Mouse (Mus musculus): ENCODE data around the gene Pih1d1. TPM values are rescaled to one million over a fixed set of nuclear protein-coding genes. Genes with fewer than 3 reads are reported as not detected.
A peak's percentile ranks its signal among the peaks of the same experiment; 100 is the strongest.

Pih1d1 gene
- total RNA-seq, 2 experiments from 2014 or later = 43.2 to 44.5 TPM

DNA sequence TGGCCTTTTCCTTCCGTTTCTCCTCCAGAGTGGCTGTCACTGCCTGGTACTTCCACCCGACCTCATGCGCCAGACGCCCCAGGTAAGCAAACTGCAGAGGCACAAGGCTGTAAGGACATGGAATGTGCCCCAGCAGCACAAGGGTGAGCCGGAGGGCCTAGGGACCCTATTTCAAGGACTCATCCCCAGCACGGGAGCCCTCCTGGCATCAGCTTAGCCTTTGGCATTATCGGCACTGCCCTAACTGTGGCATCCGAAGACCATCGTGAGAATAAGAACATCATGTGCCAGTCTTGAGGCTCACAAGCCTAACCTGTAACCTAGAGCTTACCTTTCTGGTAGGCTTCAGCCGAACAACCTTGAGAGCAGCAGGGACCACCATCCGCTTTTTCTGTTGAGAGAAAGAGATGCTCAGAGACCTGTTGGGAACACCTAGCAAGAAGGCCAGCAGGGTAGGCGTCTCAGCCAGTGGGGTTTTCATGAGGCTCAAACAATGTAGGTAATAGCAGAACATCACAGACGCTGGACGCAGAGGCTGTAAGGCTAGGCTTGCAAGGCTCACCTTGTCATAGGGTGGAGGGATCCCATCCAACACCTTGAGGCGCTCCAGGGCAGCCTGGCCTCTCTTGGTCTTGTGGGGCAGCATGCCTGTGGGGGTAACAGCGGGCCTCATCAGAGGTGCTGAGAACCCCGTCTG is 27.8 kb upstream of the Pih1d1 start:
- no peak for DNase-seq (ENCODE audit: low spot score in 2 of 2)

DNA sequence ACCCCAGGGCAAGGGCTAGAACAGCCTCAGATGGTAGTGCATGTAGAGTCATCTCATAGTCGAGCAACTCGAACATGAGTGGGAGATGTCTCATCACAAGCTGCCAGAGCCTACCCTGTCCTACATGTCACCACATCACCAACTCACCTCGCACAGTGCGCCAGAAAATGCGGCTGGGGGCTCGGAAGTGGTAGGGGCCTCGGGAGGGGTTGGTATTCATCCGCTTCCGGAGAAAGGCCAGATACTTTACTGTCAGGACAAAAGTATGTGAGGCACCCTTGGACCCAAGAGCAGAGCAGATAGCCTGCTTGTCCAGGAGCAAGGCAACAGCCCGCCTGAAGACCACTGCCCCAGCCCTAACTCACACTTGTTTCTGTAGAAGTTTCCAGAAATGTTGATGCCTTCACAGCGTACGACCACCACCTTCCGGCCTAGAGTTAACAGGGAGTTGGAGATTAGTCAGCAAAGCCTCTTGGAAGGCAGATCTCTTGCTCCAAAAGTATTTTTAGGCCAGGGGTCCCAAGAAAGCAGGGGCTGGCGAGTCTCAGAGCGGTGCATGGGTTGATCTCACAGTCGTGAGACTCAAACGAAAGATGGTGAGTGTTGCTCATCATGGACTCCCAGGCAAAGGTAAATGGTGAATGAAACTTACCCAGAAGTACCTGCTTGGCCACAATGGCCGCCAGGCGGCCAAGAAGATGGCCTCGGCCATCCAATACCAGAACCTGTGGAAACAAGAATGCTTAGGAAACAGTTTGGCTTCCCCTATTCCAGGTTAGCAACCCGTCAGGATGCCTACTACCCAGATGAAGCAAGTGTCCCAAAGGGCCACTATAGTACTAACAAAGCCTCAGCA is 27.0 kb upstream of the Pih1d1 start:
- DNase-seq (ENCODE audit: low spot score in 2 of 2) = no peak

DNA sequence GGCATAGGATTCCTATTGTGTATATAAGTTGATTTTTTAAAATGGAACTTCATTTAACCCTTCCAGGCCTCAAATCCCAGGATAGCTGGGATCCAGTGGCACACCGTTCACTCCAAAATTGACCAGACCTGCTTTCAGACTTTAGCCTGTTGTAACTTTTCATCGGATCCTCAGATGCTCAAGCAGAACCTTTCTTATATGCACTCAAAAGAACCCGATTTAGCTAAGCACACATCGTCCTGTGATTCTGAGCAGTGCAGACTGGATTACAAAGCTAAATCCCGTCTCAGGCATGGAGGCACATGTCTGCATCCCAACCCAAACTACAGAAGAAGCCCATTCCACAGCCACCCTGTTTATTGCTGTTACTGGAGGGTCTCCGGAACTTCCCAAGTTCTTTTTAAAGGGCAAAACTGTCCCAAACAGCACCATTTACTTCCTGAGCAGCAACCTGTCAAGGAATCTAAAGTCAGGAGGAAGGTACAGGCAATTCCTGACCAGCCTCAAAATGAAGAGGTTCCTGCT is 26.3 kb upstream of the Pih1d1 start:
- no peak for DNase-seq (ENCODE audit: low spot score in 2 of 2)

DNA sequence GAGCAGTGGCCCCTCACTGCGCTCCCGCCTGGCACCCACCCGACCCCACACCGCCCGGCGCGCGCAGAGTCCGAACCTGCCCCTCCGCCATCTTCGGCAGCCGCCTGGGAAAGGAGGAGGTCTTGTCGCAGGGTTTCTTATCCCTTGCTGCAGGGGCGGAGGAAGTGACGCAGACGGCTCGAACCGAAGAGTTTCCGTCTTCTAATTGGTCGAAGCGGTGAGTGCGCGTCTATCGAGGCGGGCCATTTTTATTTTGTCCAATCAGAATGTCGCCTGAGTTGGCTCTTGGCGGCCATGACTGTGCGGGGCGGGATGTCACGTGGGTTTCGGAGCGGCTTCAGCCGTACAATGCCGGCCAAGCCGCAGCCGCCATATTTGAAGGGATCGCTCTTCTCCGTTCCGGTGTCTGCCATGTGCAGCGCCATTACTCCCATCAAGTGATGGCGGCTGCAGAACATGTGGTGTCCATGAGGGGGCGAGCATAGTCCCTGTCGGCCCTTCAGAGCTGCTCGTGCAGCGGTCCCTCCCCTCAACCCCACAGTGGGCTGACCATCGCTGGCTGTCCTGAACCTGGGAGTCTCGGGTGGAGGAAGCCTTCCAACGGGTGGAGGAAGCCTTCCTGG is 25.4 kb upstream of the Pih1d1 start, which contains the start of gene Rpl13a:
Gene Rpl13a (minus strand): TSS at position 138 of the 623 bp plus-strand sequence.
- DNase-seq (ENCODE audit: low spot score in 2 of 2) = peak; percentile 99 to 100

DNA sequence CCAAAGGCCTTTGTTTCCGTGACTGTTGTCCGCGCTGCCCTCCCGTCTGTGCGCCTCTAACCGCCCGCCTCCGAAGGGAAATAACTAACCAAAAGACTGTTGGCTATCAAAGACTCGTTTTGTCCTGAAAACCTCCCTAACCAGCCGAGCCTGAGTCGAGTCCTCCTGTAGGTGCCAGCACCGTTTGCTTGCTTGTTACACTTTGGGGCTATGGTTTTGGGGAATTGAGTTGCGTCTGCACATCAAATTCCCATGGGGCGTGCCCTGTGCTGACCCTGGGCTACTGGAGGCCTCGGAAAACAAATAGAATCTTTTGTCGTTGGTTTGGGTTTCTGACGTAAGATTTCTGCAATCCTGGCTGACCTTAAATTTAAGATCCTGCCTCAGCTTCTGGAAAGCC is 24.8 kb upstream of the Pih1d1 start:
- DNase-seq (ENCODE audit: low spot score in 2 of 2) = no peak

DNA sequence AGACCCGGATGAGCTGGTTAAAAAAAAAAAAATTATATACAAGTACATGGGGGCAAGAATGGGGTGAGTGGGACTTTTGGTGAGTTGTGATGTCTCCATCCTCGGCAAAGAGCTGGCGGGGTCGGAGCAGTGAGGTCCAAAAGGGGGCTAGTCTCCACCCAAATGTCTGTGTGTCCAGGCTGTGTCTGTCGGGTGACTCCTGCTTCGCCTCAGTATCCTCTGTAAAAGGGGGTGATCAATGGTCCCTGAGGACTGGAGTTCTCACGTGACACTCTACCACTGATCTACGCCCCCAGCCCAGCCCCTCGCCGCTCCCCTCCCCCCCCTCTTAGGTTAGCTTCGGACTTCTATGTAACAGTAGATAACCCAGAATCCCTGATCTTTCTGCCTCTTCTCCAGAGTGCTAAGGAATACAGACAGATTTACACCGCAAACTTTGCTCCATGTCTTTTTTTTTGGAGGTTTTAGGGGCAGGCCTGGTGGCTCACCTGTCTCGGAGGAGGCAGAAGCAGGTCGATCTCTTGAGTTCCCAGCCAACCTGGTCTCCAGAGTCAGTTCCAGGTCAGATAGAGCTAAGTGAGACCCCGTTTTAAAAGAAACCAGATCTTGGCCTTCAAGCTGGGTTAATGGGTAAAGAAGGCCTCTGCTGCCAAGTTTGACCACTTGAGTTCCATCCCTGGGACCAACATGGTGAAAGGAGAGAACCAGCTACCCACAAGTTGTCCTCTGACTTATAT is 24.2 kb upstream of the Pih1d1 start:
- DNase-seq (ENCODE audit: low spot score in 2 of 2) = no peak

DNA sequence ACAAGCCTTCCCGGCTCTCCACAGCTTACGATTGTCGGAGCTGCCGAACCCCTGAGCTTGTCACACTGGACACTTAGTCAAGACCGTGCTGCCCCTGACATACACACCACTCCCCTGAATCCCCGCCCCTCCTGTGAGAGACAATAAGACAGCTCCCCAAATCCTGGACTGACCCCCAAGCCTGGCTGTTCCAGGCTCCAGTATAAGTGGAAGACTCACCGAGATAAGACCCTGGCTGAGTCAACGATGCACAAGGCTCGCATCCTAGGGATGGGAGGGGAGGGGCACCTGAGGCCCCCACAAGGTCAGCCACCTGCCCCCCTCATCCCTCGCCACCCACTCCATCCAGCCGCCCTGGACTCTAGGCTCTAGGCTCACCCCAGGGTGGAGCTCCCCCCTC is 22.3 kb upstream of the Pih1d1 start:
- no peak for DNase-seq (ENCODE audit: low spot score in 2 of 2)

DNA sequence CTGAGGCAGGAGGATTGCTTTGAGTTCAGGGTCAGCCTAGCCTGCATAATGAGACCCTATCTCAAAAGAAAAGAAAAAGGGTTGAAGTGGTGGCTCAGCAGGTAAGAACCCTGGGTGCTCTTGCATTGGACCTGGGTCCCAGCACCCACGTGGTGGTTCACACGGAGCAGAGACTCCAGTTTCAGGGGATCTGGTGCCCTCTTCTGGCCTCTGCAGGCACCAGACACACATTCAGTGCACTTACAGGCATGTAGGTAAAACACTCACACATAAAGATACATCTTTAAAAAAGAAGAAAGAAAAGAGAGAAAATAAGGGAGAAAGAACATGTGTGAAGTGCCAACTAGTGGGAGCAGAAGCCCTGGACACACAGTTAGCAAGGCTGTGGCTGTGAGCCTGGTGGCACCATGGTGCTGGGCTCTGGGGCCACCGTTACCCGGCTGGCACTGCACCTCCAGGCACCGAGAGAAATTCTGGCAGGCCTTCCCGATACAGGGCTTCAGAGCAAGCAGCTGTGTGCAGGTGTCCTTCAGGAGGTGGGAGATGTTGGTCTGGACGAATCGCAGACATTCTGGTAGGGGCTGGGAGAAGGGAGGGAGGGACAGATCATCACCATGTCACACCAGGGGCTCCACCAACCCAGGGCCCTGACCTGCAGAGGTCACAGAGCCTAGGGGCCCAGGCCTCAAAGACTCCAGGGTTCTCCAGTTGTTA is 20.5 kb upstream of the Pih1d1 start:
- no peak for DNase-seq (ENCODE audit: low spot score in 2 of 2)

DNA sequence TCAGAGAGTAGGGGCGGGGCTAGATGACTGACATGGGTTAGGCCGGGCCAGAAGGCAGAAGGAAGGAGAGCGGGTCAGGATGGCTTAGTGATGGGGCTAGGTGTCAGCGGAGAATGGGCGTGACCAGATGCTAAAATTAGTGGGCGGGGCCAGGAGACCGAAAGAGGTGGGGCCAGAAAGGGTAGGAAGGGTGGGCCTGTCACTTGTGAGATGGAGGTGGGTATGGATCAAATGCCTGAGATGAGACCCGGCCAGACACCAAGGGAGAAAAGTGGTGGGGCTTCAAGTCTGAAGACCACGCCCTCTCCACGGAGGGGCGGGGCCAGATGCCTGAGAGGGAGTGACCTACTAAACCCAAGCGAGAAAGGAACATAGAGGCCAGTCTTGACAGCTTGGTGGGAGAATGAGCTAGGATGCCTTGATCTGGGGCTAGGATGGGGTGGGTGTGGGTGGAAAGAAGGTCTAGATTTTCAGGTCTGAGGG is 19.5 kb upstream of the Pih1d1 start:
- no peak for DNase-seq (ENCODE audit: low spot score in 2 of 2)

DNA sequence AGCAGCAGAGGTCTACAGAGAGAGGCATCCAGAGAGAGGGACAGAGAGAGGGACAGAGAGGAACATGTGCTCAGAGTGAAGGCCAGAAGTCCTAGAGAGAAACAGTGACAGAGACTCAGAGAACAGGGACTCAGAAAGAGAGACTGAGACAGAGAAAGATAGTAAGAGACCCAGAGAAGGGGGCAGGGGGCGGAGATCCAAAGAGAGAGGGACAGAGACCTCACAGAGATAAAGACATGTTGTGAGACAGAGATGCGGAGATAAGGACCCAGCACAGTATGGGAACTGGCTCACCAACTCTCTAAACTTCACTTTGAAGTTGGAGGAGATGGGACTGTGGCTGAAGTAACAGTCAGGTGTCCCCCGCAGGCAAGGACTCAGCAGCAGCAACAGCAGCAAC is 18.7 kb upstream of the Pih1d1 start:
- DNase-seq (ENCODE audit: low spot score in 2 of 2) = no peak

DNA sequence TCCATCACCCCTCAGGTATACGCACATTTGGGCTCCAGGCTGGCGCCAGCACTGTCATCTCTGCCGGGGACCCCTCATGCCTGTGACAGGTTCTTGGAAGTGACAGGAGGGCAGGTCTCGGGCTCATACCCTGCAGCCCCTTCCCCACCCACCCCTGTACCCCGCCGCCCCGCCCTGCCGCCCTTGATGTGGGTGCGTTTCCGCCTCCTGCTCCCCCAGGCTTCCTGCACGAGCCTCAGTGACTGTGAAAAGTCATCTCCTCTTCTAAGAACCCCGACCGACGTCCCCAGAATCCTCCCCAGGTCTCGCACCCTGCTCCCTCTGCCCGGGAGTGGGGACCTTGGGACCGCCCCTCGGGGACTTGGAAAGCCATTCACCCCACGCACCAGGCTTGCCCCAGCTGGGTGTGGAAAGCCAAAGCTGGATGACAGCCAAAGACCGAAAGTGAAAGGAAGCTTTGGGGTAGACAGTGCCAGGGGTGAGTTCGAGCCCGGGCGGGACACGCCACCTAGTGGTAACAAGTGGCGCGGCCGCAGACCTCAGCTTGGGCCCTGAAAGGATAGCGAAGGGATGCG is 18.0 kb upstream of the Pih1d1 start, which contains the start of the genes Gm45713 and Flt3l:
Gene Gm45713 (minus strand): TSS at position 239 of the 575 bp plus-strand sequence.
Gene Flt3l (minus strand): TSS at position 440 of the 575 bp plus-strand sequence.
- DNase-seq (ENCODE audit: low spot score in 2 of 2) = peak; percentile 84 to 93

DNA sequence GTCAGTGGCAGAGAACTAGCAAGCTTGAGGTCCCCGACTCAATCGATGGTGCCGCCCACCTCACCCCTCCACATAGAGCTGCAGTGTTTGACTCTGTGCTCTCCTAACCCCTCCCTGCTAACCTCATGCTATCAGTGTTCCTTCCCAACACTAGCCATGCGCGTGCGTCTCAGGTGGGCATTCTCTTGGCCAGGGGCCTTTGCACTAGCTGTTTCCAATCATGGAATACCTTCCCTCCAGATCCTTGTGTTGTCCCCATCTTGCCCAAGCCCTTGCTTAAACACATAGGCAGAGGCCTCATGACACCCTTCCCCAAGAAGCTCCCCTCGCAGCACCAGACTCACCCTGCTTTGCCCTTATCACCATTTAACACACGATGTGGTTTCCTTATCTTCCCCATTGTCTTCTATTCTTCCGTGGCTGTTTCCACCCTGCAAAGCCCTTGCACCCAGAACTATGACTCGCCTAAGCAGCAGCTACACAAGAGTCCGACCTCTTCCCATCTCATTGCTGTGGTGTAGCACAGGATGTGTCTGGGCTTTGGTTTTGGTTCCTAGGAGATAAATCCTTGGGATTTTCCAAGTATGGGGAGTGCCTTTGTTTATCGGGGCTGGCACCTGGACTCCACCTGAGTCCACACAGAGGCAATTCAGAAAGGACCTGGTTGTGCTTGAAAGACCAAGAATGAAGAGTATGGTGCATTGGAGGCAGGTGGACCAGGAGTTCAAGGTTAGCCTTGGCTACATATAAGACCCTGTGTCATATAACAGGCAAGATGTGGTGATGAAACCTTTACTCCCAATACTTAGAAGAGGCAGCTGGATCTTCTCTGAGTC is 16.7 kb upstream of the Pih1d1 start:
- no peak for DNase-seq (ENCODE audit: low spot score in 2 of 2)

DNA sequence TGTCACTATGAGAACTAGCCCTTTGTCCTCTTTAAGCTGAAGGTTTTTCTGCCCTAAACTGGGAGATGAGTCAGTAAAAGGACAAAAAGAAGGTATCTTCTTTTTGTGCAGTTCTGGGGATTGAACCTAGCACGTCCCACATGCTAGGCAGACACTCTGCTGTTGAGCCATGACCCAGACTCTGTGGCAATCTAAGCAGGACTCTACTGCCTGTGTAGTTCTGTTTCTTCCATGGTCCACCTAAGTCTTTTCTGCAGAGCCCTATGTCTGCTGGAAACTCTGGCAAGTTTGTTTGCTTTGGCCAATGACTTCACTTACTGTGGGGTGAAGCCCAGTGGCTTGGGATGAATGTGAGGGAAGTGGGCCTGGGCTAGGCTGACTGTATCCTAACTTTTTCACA is 15.7 kb upstream of the Pih1d1 start:
- DNase-seq (ENCODE audit: low spot score in 2 of 2) = no peak

DNA sequence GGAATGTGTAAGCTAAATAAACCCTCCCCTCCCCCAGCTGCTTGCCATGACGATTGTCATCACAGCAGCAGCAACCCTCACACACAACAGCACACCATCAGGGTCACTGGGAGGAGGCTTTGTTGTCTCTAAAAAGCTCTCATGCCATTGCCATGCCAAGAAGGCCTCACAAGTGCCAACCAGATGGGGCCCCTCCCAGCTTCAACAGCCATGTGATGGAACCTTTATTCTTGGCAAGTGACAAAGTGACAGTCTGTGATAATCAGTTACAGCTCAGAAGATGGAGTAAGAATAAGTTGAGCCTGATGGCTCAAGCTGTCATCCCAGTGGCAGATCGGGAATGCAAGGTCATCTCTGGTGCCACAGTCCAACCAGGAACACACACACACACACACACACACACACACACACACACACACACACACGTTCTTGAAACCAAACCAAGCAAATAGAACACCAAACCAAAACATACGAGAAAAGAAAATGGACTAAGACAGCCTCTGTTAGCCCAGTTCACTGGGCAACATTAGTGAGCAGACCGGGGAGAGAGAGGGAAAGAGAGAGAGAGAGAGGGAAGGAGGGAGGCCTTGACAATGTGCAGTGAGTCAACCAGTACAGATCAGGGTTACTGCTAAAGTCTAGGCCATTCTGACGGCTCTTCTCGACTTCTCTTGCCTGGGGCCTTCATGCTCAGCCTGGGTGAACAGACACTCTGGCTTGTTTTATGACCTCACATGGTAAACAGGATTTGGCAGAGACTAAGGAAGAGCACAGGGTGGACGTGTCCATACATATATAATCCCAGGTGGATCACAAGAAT is 14.0 kb upstream of the Pih1d1 start:
- no peak for DNase-seq (ENCODE audit: low spot score in 2 of 2)

DNA sequence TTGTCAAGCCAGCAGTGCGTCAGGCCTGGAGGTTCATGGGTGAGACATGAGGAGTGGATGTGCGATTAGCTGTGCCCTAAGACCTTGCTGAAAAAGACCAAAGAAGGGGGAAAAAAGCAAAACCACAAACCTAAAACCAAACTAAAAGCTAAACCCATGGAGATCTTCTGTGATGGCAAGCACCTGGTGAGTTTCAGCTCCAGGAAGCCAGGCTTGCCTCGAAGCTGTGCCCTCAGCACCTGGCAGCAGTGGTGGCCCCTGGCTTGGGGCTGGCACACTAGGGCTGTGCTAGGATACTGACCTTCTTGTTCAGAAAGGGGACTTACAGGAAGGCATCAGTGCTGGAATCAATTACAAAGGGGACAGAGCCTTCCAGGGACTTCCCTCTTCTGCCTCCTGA is 12.8 kb upstream of the Pih1d1 start:
- no peak for DNase-seq (ENCODE audit: low spot score in 2 of 2)

DNA sequence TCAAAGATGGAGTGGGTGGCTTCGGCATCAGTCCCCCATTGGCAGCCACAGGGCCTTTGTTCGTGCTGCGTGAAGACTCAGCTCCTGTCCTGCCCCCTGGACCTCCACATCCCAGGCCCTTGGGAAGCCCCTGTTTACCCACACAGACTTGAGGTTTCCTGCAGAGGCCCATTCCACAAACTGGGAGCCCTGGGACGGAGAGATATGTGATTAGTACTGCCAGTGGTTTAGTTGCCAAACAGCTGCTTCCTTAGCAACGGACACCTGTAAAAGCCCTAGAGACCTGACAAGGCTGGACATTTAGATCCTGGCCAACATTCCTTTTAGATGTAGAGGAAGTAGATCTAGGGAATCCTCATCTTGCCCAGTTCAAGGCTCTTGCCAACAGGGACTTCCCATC is 12.2 kb upstream of the Pih1d1 start:
- no peak for DNase-seq (ENCODE audit: low spot score in 2 of 2)

DNA sequence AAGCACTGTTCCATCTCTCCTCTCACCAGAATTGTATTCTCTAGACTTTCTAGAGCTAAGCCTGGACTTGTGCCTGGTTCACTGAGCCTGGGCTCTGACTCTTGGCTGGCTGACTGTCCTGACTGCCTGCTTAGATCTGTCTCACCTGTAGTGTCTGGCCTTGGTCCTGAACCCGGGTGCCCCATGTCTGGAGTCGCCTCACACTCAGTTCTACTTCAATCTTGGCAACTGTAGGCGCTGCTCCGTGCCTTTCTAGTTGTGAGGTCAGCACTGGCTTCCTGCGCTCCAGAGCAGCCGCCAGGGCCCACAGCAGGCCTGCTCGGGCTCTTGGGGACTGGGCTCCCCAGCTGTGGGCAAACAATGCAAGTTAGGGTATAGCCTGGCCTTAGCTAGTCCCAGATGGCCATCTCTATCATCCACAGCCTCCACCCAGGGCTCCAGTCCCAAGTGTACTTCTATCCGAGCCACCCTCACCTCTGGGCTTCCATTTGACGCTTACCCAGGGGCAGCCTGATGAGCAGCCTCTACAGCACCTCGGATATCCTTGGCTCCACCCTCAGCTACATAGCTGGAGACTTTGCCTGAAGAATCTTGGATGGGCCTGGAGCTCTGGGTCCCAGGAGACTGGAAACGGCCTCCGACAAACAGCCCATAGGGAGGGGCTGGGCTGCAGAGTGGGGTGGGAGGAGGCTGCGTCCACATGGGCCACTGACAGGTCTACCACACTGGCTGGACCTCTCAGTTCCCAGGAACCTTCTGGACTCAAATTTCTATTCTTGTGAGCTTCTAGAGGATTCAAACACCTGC is 9.5 kb upstream of the Pih1d1 start:
- DNase-seq (ENCODE audit: low spot score in 2 of 2) = no peak

Measured in layer of hippocampus, adult 18-20 months (tissue).